Mouse (Mus musculus) MEL (cell line): Measurements from ENCODE around the gene Drc3.

ENCODE experiments used
- CTCF ChIP-seq, 3 experiments: IDR thresholded peaks in 2 of 3; conservative IDR thresholded peaks in 1 of 3; 2 replicates each; pipeline ENCODE4 v1.5.1; 2011 to 2012; ENCODE audit warnings: low read length in 3 of 3, low read depth in 2 of 3, mild to moderate bottlenecking in 2 of 3, improper control_type of control experiment in 1 of 3, inconsistent platforms in 1 of 3, mixed read lengths in 1 of 3, moderate library complexity in 1 of 3; ENCODE audit not compliant: control insufficient read depth in 1 of 3, insufficient read depth in 1 of 3, poor library complexity in 1 of 3, severe bottlenecking in 1 of 3
- EP300 ChIP-seq, 2 experiments: IDR thresholded peaks; 2 replicates each; pipeline ENCODE4 v1.6.1; 2011; ENCODE audit warnings: improper control_type of control experiment in 2 of 2, low read length in 2 of 2, low read depth in 1 of 2, mild to moderate bottlenecking in 1 of 2
- HCFC1 ChIP-seq: IDR thresholded peaks from 2 replicates; pipeline ENCODE4 v1.6.1; 2012; ENCODE audit warnings: low read depth, mild to moderate bottlenecking, inconsistent platforms, low read length, improper control_type of control experiment, moderate library complexity
- KAT2A ChIP-seq: conservative IDR thresholded peaks from 2 replicates; pipeline ENCODE4 v1.6.1; 2012; ENCODE audit warnings: low read depth, low read length, improper control_type of control experiment, inconsistent platforms
- MAX ChIP-seq: IDR thresholded peaks from 2 replicates; pipeline ENCODE4 v1.6.1; 2011; ENCODE audit warnings: low read length, improper control_type of control experiment
- MYC ChIP-seq: IDR thresholded peaks from 2 replicates; pipeline ENCODE4 v1.6.1; 2011; ENCODE audit warnings: low read depth, mild to moderate bottlenecking, low read length, improper control_type of control experiment, moderate library complexity
- NELFE ChIP-seq: IDR thresholded peaks from 2 replicates; pipeline ENCODE4 v1.6.1; 2011; ENCODE audit warnings: low read depth, low read length, improper control_type of control experiment
- NRF1 ChIP-seq: IDR thresholded peaks from 2 replicates; pipeline ENCODE4 v1.6.1; 2014; ENCODE audit warnings: low read depth, mild to moderate bottlenecking, inconsistent platforms, low read length, improper control_type of control experiment, moderate library complexity; ENCODE audit not compliant: poor library complexity, insufficient read depth, severe bottlenecking
- POLR2A ChIP-seq, 2 experiments: IDR thresholded peaks; 2 replicates each; pipeline ENCODE4 v1.6.1; 2011 to 2012; ENCODE audit warnings: low read length in 2 of 2, mild to moderate bottlenecking in 2 of 2, control low read depth in 1 of 2, improper control_type of control experiment in 1 of 2, low read depth in 1 of 2, moderate library complexity in 1 of 2; ENCODE audit not compliant: control insufficient read depth in 1 of 2, insufficient read depth in 1 of 2, poor library complexity in 1 of 2
- TBP ChIP-seq: IDR thresholded peaks from 2 replicates; pipeline ENCODE4 v1.8.0; 2011; ENCODE audit warnings: low read depth, low read length, improper control_type of control experiment
- ZKSCAN1 ChIP-seq: IDR thresholded peaks from 2 replicates; pipeline ENCODE4 v1.6.1; 2012; ENCODE audit warnings: low read depth, mild to moderate bottlenecking, inconsistent platforms, low read length, improper control_type of control experiment, moderate library complexity

DNA sequence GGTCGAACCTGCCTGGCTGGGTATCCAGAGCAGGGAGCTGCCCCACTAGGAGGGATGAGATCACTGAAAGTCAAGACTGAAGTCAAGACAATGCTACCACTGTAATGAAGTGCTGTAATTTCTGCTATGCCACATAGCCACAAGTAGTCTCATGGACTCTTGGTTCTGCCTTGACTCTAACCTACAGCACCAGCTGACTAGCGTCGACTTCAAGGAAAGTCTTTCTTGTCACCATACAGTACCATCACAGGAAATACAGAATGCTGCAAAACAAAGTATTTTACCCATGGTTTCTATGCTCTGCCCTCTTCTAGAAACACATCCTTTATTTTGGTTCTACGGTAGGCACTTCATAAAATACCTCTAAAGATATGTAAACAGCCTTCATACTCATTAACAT lies 22.6 kb upstream of the Drc3 start:
- TF ChIP-seq NELFE: no peak
- TF ChIP-seq MAX: no peak
- no peak for TF ChIP-seq KAT2A
- TF ChIP-seq ZKSCAN1: no peak
- TF ChIP-seq NRF1: no peak
- TF ChIP-seq TBP: no peak
- TF ChIP-seq POLR2A (IDR thresholded peaks at IDR 0.05; ENCODE audit: control insufficient read depth in 1 of 2, insufficient read depth in 1 of 2, low read depth in 1 of 2, low read length in 2 of 2, poor library complexity in 1 of 2): no peak
- TF ChIP-seq CTCF (IDR thresholded peaks at IDR 0.05 in 2 of 3, conservative IDR thresholded peaks at IDR 0.05 in 1 of 3; ENCODE audit: control insufficient read depth in 1 of 3, insufficient read depth in 1 of 3, low read depth in 2 of 3, low read length in 3 of 3, poor library complexity in 1 of 3, severe bottlenecking in 1 of 3): no peak
- no peak for TF ChIP-seq HCFC1
- TF ChIP-seq EP300 (IDR thresholded peaks at IDR 0.05; ENCODE audit: low read depth in 1 of 2, low read length in 2 of 2): no peak
- no peak for TF ChIP-seq MYC
